Mouse (Mus musculus): ENCODE results near the gene Nup43. TPM values are rescaled to one million over a fixed set of nuclear protein-coding genes. Genes with fewer than 3 reads are reported as not detected.

The Nup43 gene
- polyA plus RNA-seq, 1 experiment, result 15.4 TPM

DNA sequence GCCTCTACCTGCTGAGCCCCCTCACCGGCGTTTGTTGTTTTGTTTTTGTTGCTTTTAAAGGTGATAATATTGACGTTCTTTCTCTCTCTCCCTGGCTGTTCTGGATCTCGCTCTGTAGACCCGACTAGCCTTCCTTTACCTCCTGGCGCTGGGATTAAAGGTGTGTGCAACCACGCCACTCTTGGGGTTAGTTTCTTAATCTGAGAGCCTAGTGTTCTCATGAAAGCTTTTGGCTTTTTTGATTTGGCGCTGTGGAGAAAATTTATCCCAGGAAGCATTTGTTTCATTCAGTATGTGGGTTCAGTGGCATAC lies 59.2 kb downstream of the Nup43 start:
- Histone ChIP-seq H3K27me3 (ENCODE audit: control insufficient read depth, insufficient read depth, insufficient read length) (no peaks in the 10 kb centered on the region), H3K4me3 (peak overlapping the region; percentile 78), H3K79me2 (ENCODE audit: control insufficient read depth, insufficient read depth) (peaks cover 53% of the 10 kb centered on the region), H3K36me3 (ENCODE audit: control insufficient read depth, insufficient read depth) (no peaks in the 10 kb centered on the region), H3K4me2 (ENCODE audit: low read depth) (peak overlapping the region; percentile 81), H3ac (ENCODE audit: control insufficient read depth, insufficient read length) (peak overlapping the region; percentile 12)
- TF ChIP-seq POLR2AphosphoS2 (IDR thresholded peaks at IDR 0.05; ENCODE audit: insufficient read length, low read depth), result no peak
- no peak for TF ChIP-seq MYOG (IDR thresholded peaks at IDR 0.05; ENCODE audit: control insufficient read depth in 1 of 3, insufficient read depth in 1 of 3, insufficient read length in 2 of 3, low read depth in 2 of 3)
- no peak for TF ChIP-seq REST (IDR thresholded peaks at IDR 0.05; ENCODE audit: insufficient read depth, insufficient read length)
- no peak for TF ChIP-seq CEBPB (IDR thresholded peaks at IDR 0.05; ENCODE audit: insufficient read depth, poor library complexity, severe bottlenecking)
- TF ChIP-seq MAX (IDR thresholded peaks at IDR 0.05; ENCODE audit: low read depth), result no peak
- TF ChIP-seq SRF (IDR thresholded peaks at IDR 0.05; ENCODE audit: control insufficient read depth, insufficient read length, low read depth), result no peak
- no peak for TF ChIP-seq E2F4 (IDR thresholded peaks at IDR 0.05; ENCODE audit: insufficient read depth)
- TF ChIP-seq TCF12 (IDR thresholded peaks at IDR 0.05; ENCODE audit: insufficient read depth, poor library complexity, severe bottlenecking), result no peak

DNA sequence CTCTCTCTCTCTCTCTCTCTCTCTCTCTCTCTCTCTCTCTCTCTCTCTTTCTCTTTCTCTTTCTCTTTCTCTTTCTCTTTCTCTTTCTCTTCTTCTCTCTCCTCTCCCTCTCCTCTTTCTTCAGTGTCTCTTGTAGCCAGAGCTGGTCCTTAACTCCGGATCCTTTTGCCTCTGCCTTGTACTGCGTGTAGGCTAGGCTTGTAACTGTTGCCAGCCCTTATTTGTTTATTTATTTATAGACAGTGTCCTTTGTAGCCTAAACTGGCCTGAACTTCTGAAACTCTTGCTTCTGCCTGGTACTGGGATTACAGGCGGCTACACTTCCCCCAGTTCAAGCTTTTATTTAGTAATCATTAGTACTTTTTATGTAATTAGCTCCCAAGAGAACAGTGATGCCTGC lies 59.7 kb downstream of the Nup43 start:
- TF ChIP-seq TCF3 (IDR thresholded peaks at IDR 0.05; ENCODE audit: insufficient read length, low read depth), result no peak
- TF ChIP-seq CEBPB (IDR thresholded peaks at IDR 0.05; ENCODE audit: insufficient read depth, poor library complexity, severe bottlenecking), result no peak
- no peak for TF ChIP-seq MYOD1 (IDR thresholded peaks at IDR 0.05; ENCODE audit: control insufficient read depth in 1 of 3, insufficient read length in 2 of 3, low read depth in 2 of 3)
- TF ChIP-seq POLR2A (IDR thresholded peaks at IDR 0.05; ENCODE audit: insufficient read length, low read depth), result no peak
- no peak for TF ChIP-seq USF1 (IDR thresholded peaks at IDR 0.05; ENCODE audit: low read depth)
- no peak for TF ChIP-seq REST (IDR thresholded peaks at IDR 0.05; ENCODE audit: insufficient read depth, insufficient read length)
- TF ChIP-seq POLR2AphosphoS2 (IDR thresholded peaks at IDR 0.05; ENCODE audit: insufficient read length, low read depth), result no peak
- TF ChIP-seq E2F4 (IDR thresholded peaks at IDR 0.05; ENCODE audit: insufficient read depth), result no peak
- no peak for TF ChIP-seq SRF (IDR thresholded peaks at IDR 0.05; ENCODE audit: control insufficient read depth, insufficient read length, low read depth)
- no peak for TF ChIP-seq MAX (IDR thresholded peaks at IDR 0.05; ENCODE audit: low read depth)
- no peak for TF ChIP-seq MYOG (IDR thresholded peaks at IDR 0.05; ENCODE audit: control insufficient read depth in 1 of 3, insufficient read depth in 1 of 3, insufficient read length in 2 of 3, low read depth in 2 of 3)
- no peak for TF ChIP-seq TCF12 (IDR thresholded peaks at IDR 0.05; ENCODE audit: insufficient read depth, poor library complexity, severe bottlenecking)
- peaks cover 59% of the 10 kb centered on the region for H3K79me2 ChIP-seq (ENCODE audit: control insufficient read depth, insufficient read depth)
- peak overlapping the region; percentile 81 for H3K4me2 ChIP-seq (ENCODE audit: low read depth)
- no peaks in the 10 kb centered on the region for H3K36me3 ChIP-seq (ENCODE audit: control insufficient read depth, insufficient read depth)
- peak overlapping the region; percentile 78 for H3K4me3 ChIP-seq
- H3ac ChIP-seq (ENCODE audit: control insufficient read depth, insufficient read length), result no peak overlapping the region
- no peaks in the 10 kb centered on the region for H3K27me3 ChIP-seq (ENCODE audit: control insufficient read depth, insufficient read depth, insufficient read length)

Other genes with a start within 250 kb of the Nup43 start
- 9.8 TPM for gene Ulbp1, start 193.9 kb upstream of the Nup43 start, polyA plus RNA-seq (2012; fragmentation: generic; extraction: Trizol)
- gene Lrp11, start 77.7 kb upstream of the Nup43 start, polyA plus RNA-seq (2012; fragmentation: generic; extraction: Trizol), result 4.8 TPM
- 61.6 TPM for gene Pcmt1, start 13.6 kb downstream of the Nup43 start, polyA plus RNA-seq (2012; fragmentation: generic; extraction: Trizol)
- gene Lats1, start 13.7 kb downstream of the Nup43 start, polyA plus RNA-seq (2012; fragmentation: generic; extraction: Trizol), result 5.0 TPM
- 22.6 TPM for gene Katna1, start 58.5 kb downstream of the Nup43 start, polyA plus RNA-seq (2012; fragmentation: generic; extraction: Trizol)
- 22.2 TPM for gene Ginm1, start 125.3 kb downstream of the Nup43 start, polyA plus RNA-seq (2012; fragmentation: generic; extraction: Trizol)
- 4.2 TPM for gene Ppil4, start 125.4 kb downstream of the Nup43 start, polyA plus RNA-seq (2012; fragmentation: generic; extraction: Trizol)
- not detected for gene Zc3h12d, start 165.0 kb downstream of the Nup43 start, polyA plus RNA-seq (2012; fragmentation: generic; extraction: Trizol)